ENCODE assay signal across 23 mouse cellular contexts in the genomic region with DNA sequence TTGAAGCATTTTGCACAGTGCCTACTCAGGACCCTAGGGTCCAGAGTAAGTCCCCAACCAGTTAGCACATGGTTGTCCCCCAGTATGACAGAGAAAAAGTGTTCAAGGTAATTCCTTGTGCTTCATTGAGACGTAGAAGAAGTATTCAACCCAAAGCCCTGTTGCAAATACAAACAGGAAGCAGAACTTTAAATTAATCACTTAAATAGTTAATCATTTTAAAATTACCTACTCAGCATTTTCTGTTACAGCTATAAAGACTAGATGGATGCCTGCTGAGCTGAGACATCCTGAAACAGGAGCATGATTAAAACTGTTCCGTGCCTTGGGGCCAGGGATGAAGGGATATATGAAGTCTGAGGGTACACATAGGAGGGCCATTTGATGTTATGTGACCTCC. TPM values are rescaled to one million over a fixed set of nuclear protein-coding genes. Genes with fewer than 3 reads are reported as not detected.
"Had no signal": no experiment of that assay in that cellular context is flagged by ENCODE, and none has a peak within 500 bp of the region (broad histone marks: within the 10 kb centered on the region; RNA-seq: fewer than 3 reads in every experiment).

No protein-coding gene starts in this region.

- H3K27me3 ChIP-seq: neural tube, embryonic 13.5 days; neural tube, embryonic 15.5 days; stomach, embryonic 15.5 days had no signal

- H3K4me2 ChIP-seq: neural tube, embryonic 13.5 days; neural tube, embryonic 15.5 days; stomach, embryonic 15.5 days had no signal

- H3K9me3 ChIP-seq: neural tube, embryonic 13.5 days; neural tube, embryonic 15.5 days; stomach, embryonic 15.5 days had no signal

- H3K4me1 ChIP-seq: neural tube, embryonic 13.5 days; neural tube, embryonic 15.5 days; stomach, embryonic 15.5 days had no signal

- H3K9ac ChIP-seq: neural tube, embryonic 13.5 days; neural tube, embryonic 15.5 days; stomach, embryonic 15.5 days had no signal

- H3K4me3 ChIP-seq: neural tube, embryonic 13.5 days; neural tube, embryonic 15.5 days; stomach, embryonic 15.5 days had no signal

- H3K36me3 ChIP-seq: neural tube, embryonic 13.5 days; neural tube, embryonic 15.5 days; stomach, embryonic 15.5 days had no signal

- H3K27ac ChIP-seq: neural tube, embryonic 13.5 days; neural tube, embryonic 15.5 days; stomach, embryonic 15.5 days; stomach, postnatal 0 days had no signal

- DNase-seq: retina, postnatal 1 day; right cerebral cortex, adult 18-20 months; right cerebral cortex, postnatal 14 days; right cerebral cortex, postnatal 25 days; right cerebral cortex, postnatal 4 days; spleen, adult 18-20 months; thymus, adult 18-20 months; thymus, adult 2 months; thymus, postnatal 14 days; thymus, postnatal 25 days; thymus, postnatal 36 days; thymus, postnatal 4 days had no signal

RNA-seq across cellular contexts. Expression of a gene that starts 26.8 kb away (rescaled TPM):
- total RNA-seq: neutrophil, adult 5-6 weeks had no signal
- polyA plus RNA-seq: neural tube, embryonic 13.5 days; neural tube, embryonic 14.5 days; neural tube, embryonic 15.5 days; small intestine, adult 2 months; stomach, embryonic 14.5 days; stomach, embryonic 15.5 days; stomach, embryonic 16.5 days; stomach, postnatal 0 days; testis, adult 2 months; thymus, adult 2 months; urinary bladder, adult 2 months had no signal
